Mouse (Mus musculus): ENCODE measurements around the gene Kpnb1. TPM values are rescaled to one million over a fixed set of nuclear protein-coding genes. Genes with fewer than 3 reads are reported as not detected.
A peak's percentile ranks its signal among the peaks of the same experiment; 100 is the strongest.

The Kpnb1 gene
- 55.1 and 56.3 TPM in 2 replicates for polyA plus RNA-seq (2015; fragmentation: Nextera tagmentation; extraction: Ambion mirVana)

GRCm38 (mm10) chr11:97187764-97188642 lies at the start of gene Kpnb1:
Kpnb1 (minus strand) TSS chr11:97187881.
- peak within 1 kb of the TSS; percentile 87 for H3K4me3 ChIP-seq (replicated peaks)
- peaks cover 39% of the 10 kb centered on the region for H3K4me1 ChIP-seq
- peak; percentile 96 for ATAC-seq (replicated peaks; ENCODE audit: low FRiP score)
- peak within 1 kb of the TSS; percentile 82 for H3K4me2 ChIP-seq
- no peaks in the 10 kb centered on the region for H3K27me3 ChIP-seq
- peaks cover 33% of the 10 kb centered on the region for H3K36me3 ChIP-seq
- under 1% methylated on average over 88 of the region's 101 CpGs for WGBS
- H3K9me3 ChIP-seq (replicated peaks): no peaks in the 10 kb centered on the region
- H3K9ac ChIP-seq: peak within 1 kb of the TSS; percentile 88
- H3K27ac ChIP-seq: peak within 1 kb of the TSS; percentile 93

GRCm38 (mm10) chr11:97232436-97232835 lies 44.8 kb upstream of the Kpnb1 start:
- H3K36me3 ChIP-seq: peaks cover 90% of the 10 kb centered on the region

DNA sequence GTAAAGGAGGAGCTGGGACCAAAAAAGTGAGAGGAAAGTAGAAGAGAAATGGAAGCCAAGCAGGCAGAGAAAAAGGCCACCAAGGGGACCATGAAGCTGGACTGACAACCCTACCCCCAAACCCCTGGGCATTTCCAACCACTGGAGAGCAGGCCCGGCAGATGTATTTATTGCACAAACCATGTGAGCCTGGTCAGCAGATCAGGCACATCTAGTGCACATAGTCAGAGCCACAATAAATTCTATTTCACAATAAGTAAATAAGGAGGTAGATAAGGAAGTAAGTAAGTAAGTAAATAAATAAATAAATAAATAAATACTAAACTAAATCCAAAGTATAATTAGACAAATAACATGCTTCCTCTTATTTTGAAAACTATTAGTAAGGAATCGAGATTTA lies 41.7 kb upstream of the Kpnb1 start:
- H3K9me3 ChIP-seq (replicated peaks): no peaks in the 10 kb centered on the region
- H3K4me1 ChIP-seq: no peaks in the 10 kb centered on the region
- H3K36me3 ChIP-seq: peaks cover 89% of the 10 kb centered on the region
- H3K4me2 ChIP-seq: no peak overlapping the region
- WGBS: 90% methylated on average over 2 of the region's 2 CpGs
- no peak overlapping the region for H3K4me3 ChIP-seq (replicated peaks)
- H3K27me3 ChIP-seq: no peaks in the 10 kb centered on the region
- ATAC-seq (replicated peaks; ENCODE audit: low FRiP score): no peak
- H3K9ac ChIP-seq: no peak overlapping the region
- no peak overlapping the region for H3K27ac ChIP-seq

More at GRCm38 (mm10) chr11:97232436-97232835, 44.8 kb upstream of the Kpnb1 start:
- Histone ChIP-seq H3K27me3 (no peaks in the 10 kb centered on the region), H3K4me2 (no peak overlapping the region), H3K27ac (no peak overlapping the region), H3K9me3 (replicated peaks) (no peaks in the 10 kb centered on the region), H3K4me1 (no peaks in the 10 kb centered on the region), H3K9ac (no peak overlapping the region), H3K4me3 (replicated peaks) (no peak overlapping the region)
- ATAC-seq (replicated peaks; ENCODE audit: low FRiP score): no peak
- WGBS: 91% methylated on average over 5 of the region's 5 CpGs

DNA sequence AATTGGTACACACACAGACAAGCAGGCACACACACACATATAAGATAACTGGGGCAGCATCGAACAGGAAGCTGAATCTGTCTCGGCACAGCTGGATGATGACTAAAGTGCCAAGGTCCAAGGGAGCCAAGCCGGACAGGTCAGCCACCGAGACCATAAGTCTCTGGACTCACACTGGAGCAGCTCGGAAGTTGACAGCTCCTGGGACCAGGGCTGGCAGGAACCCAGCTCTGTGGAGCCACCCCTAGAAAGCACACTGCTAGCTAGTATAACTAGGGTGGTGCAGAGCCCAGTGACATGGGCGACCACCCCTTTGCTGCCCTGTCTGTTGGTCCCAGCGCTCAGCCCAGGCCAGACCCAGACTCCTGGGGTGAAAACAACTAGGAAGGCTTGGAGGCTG lies 41.3 kb upstream of the Kpnb1 start:
- 89% methylated on average over 7 of the region's 7 CpGs for WGBS

DNA sequence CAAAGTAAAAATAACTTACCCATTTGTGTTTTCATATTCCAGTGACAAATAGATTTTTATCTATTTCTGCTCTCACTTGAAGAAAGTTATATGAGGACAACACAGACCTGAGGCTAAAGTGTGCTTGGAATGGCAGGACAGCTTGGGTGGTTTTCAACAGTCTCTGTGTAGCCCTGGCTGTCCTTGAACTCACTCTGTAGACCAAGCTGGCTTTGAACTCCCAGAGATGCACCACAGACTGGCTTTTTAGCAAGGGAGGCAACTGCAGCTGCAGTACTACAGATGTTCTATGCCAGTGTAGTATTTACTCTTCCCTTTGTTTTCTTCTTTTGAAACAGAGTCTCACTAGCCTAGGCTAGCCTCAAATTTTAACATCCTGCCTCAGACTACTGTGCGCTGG lies 38.5 kb upstream of the Kpnb1 start:
- H3K4me2 ChIP-seq: no peak overlapping the region
- peaks cover 87% of the 10 kb centered on the region for H3K36me3 ChIP-seq
- no peaks in the 10 kb centered on the region for H3K27me3 ChIP-seq
- no peak overlapping the region for H3K4me3 ChIP-seq (replicated peaks)
- H3K9me3 ChIP-seq (replicated peaks): no peaks in the 10 kb centered on the region
- H3K27ac ChIP-seq: no peak overlapping the region
- no peaks in the 10 kb centered on the region for H3K4me1 ChIP-seq
- no peak for ATAC-seq (replicated peaks; ENCODE audit: low FRiP score)
- no peak overlapping the region for H3K9ac ChIP-seq
- WGBS: 100% methylated on average over 1 of the region's 1 CpGs

More for the DNA sequence above, 41.3 kb upstream of the Kpnb1 start:
- Histone ChIP-seq H3K27ac (no peak overlapping the region), H3K4me2 (no peak overlapping the region), H3K9ac (no peak overlapping the region), H3K9me3 (replicated peaks) (no peaks in the 10 kb centered on the region), H3K36me3 (peaks cover 88% of the 10 kb centered on the region), H3K4me3 (replicated peaks) (no peak overlapping the region), H3K27me3 (no peaks in the 10 kb centered on the region), H3K4me1 (no peaks in the 10 kb centered on the region)
- ATAC-seq (replicated peaks; ENCODE audit: low FRiP score): no peak

DNA sequence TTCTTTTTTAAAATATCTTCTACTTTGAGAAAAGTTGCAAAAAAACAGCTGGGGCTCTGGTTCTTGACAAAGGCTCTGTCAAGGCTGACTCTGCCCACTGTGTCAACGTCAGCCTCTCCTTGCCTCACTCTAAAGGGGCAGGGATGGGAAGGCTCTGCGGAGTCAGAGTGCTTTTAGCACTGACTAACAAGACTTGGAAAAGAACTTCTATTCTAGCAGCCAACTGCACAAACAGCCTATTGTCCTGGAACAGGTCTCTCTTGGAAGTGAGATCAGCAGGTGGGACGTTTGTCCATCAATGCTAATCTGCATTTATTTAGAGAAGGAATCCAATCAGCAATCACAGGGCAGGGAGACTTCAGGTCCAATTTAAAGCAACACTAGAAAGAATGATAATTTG lies 35.8 kb upstream of the Kpnb1 start:
- no peak overlapping the region for H3K4me3 ChIP-seq (replicated peaks)
- H3K9ac ChIP-seq: no peak overlapping the region
- WGBS: 75% methylated on average over 3 of the region's 3 CpGs
- H3K27me3 ChIP-seq: no peaks in the 10 kb centered on the region
- no peaks in the 10 kb centered on the region for H3K9me3 ChIP-seq (replicated peaks)
- H3K27ac ChIP-seq: no peak overlapping the region
- H3K36me3 ChIP-seq: peaks cover 88% of the 10 kb centered on the region
- H3K4me2 ChIP-seq: no peak overlapping the region
- no peak for ATAC-seq (replicated peaks; ENCODE audit: low FRiP score)
- H3K4me1 ChIP-seq: no peaks in the 10 kb centered on the region

DNA sequence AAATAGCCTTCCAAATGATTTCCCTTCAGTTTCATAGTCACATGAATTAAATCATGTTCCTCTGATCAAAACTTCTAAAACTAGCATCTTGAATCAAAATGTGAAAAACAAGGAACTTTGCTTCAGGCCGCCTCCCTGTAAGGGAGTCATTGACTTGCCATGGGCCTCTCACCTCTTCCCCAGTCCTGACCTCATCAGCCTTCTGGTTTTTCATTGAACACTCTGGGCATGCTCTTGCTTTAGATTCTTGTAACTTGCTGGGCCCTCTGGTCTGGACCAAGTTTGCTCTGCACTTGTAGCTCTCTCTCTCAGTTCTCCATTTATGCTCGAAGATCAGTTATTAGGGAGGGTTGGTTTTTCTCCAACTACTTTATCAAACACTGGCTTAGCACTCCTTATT lies 33.9 kb upstream of the Kpnb1 start:
- Histone ChIP-seq H3K4me3 (replicated peaks) (no peak overlapping the region), H3K4me1 (no peaks in the 10 kb centered on the region), H3K27ac (no peak overlapping the region), H3K4me2 (no peak overlapping the region), H3K9ac (no peak overlapping the region), H3K27me3 (no peaks in the 10 kb centered on the region), H3K9me3 (replicated peaks) (no peaks in the 10 kb centered on the region), H3K36me3 (peaks cover 89% of the 10 kb centered on the region)
- 96% methylated on average over 2 of the region's 2 CpGs for WGBS
- ATAC-seq (replicated peaks; ENCODE audit: low FRiP score): no peak

- peaks cover 92% of the 10 kb centered on the region for H3K36me3 ChIP-seq
- no peak overlapping the region for H3K9ac ChIP-seq
Measured at GRCm38 (mm10) chr11:97220211-97220610, 32.5 kb upstream of the Kpnb1 start.

DNA sequence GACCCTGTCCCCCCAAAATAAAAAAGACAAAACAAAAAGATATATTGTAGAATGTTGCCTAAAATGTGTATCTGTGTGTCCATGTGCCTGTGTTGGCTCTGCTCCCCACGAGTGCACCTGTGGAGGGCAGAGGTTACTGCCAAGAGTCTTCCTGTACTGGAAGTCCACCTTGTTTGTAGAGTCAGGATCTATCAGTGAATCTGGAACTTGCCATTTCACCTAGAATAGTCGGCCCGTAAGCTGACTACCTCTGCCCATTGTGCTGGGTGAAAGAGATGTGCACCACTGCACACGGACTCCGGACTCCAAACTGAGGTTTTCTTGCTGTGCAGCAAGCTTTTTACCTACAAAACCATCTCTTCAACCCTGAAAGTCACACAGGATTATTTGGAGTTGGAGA lies 26.7 kb upstream of the Kpnb1 start:
- 93% methylated on average over 5 of the region's 5 CpGs for WGBS
- no peak overlapping the region for H3K4me3 ChIP-seq (replicated peaks)
- ATAC-seq (replicated peaks; ENCODE audit: low FRiP score): no peak

More at GRCm38 (mm10) chr11:97220211-97220610, 32.5 kb upstream of the Kpnb1 start:
- H3K27me3 ChIP-seq: no peaks in the 10 kb centered on the region
- H3K4me2 ChIP-seq: no peak overlapping the region
- no peaks in the 10 kb centered on the region for H3K4me1 ChIP-seq
- H3K9me3 ChIP-seq (replicated peaks): no peaks in the 10 kb centered on the region
- no peak for ATAC-seq (replicated peaks; ENCODE audit: low FRiP score)
- no peak overlapping the region for H3K27ac ChIP-seq
- WGBS: 94% methylated on average over 3 of the region's 3 CpGs
- no peak overlapping the region for H3K4me3 ChIP-seq (replicated peaks)

DNA sequence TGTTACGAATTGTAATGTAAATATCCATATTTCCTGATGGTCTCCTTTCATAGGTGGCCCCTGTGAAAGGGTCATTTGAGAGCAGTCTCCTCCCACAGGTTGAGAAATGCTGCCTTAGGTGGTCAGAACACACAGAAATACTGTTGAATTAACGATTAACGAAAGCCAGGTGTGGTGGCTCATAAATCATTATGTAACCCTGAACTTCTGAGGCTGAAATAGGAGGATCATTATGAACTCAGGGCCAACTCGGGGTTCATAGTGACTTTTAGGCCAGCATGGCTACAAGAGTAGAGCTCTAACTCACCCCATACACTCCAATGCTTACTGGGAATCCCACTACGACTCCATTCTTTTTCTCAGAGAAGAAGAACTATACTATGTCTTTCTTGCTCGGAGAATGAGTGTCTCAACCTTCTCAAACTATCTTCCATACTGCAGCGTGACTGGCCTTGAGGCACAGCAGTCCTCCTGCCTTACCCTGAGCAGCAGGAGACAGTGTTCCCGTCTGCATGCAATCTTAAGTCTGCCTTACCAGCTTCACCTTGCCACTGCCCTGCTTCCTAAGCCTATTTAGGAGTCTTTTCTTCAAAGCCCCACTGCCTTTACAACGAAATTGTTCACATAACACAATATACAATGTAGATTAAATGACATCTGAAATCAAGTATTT lies 23.2 kb upstream of the Kpnb1 start:
- peaks cover 97% of the 10 kb centered on the region for H3K36me3 ChIP-seq
- H3K27ac ChIP-seq: no peak overlapping the region
- WGBS: 63% methylated on average over 9 of the region's 9 CpGs
- 0 out of 2 replicates have a peak, but pooled peaks cover 2% of the 10 kb centered on the region for H3K4me1 ChIP-seq
- no peak overlapping the region for H3K9ac ChIP-seq
- no peaks in the 10 kb centered on the region for H3K27me3 ChIP-seq
- H3K9me3 ChIP-seq (replicated peaks): no peaks in the 10 kb centered on the region
- H3K4me2 ChIP-seq: no peak overlapping the region
- no peak for ATAC-seq (replicated peaks; ENCODE audit: low FRiP score)
- H3K4me3 ChIP-seq (replicated peaks): no peak overlapping the region

More for the DNA sequence above, 26.7 kb upstream of the Kpnb1 start:
- no peaks in the 10 kb centered on the region for H3K4me1 ChIP-seq
- H3K27me3 ChIP-seq: no peaks in the 10 kb centered on the region
- no peaks in the 10 kb centered on the region for H3K9me3 ChIP-seq (replicated peaks)
- H3K4me2 ChIP-seq: no peak overlapping the region
- no peak overlapping the region for H3K27ac ChIP-seq
- no peak overlapping the region for H3K9ac ChIP-seq
- peaks cover 99% of the 10 kb centered on the region for H3K36me3 ChIP-seq

DNA sequence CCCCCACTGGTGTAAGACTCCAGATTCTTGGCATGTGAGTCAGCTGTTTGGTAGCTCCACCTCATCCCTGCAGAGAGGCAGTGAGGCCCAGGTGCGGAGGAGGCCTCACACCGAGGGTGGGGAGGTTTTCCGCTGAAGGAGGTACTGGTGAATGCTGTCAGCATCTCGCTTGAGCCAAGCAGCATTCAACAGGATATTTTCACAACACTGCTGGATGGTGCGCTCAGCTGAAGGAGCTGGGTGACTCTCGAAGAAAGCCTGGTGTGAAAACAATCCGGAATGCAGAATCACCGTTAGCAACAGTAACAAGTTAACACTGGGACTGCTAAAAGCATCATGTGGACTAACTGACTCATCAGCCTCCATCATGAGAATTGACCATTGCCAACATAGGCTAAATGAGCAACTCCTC lies 19.3 kb upstream of the Kpnb1 start:
- Histone ChIP-seq H3K36me3 (peaks cover 59% of the 10 kb centered on the region), H3K4me1 (0 out of 2 replicates have a peak, but pooled peaks cover 2% of the 10 kb centered on the region), H3K4me3 (replicated peaks) (no peak overlapping the region), H3K4me2 (no peak overlapping the region), H3K27ac (no peak overlapping the region), H3K9ac (no peak overlapping the region), H3K9me3 (replicated peaks) (no peaks in the 10 kb centered on the region), H3K27me3 (no peaks in the 10 kb centered on the region)
- no peak for ATAC-seq (replicated peaks; ENCODE audit: low FRiP score)
- 73% methylated on average over 8 of the region's 8 CpGs for WGBS

GRCm38 (mm10) chr11:97199519-97199918 lies 11.8 kb upstream of the Kpnb1 start:
- WGBS: 88% methylated on average over 6 of the region's 6 CpGs
- no peak overlapping the region for H3K9ac ChIP-seq
- H3K27ac ChIP-seq: no peak overlapping the region
- H3K27me3 ChIP-seq: no peaks in the 10 kb centered on the region
- H3K36me3 ChIP-seq: no peaks in the 10 kb centered on the region
- H3K4me1 ChIP-seq: no peaks in the 10 kb centered on the region
- no peak for ATAC-seq (replicated peaks; ENCODE audit: low FRiP score)
- H3K4me3 ChIP-seq (replicated peaks): no peak overlapping the region
- 0 out of 2 replicates have a peak, but pooled peaks cover 2% of the 10 kb centered on the region for H3K9me3 ChIP-seq (replicated peaks)
- H3K4me2 ChIP-seq: no peak overlapping the region

Data from kidney, embryonic 15.5 days (tissue).